In genomic region chr6:135237326-135237725, GRCm38 (mm10) we compare ENCODE assay signal across 12 mouse cellular contexts. TPM values are rescaled to one million over a fixed set of nuclear protein-coding genes. Genes with fewer than 3 reads are reported as not detected.
A peak's percentile ranks its signal among the peaks of the same experiment; 100 is the strongest.
DNase-seq lines count a peak whose midpoint lies in the region; ATAC-seq and TF ChIP-seq lines count a peak whose summit lies in the region.
"Had no signal": no experiment of that assay in that cellular context is flagged by ENCODE, and none has a peak within 500 bp of the region (broad histone marks: within the 10 kb centered on the region; RNA-seq: fewer than 3 reads in every experiment).

No protein-coding gene starts in this region.

- H3K79me2 ChIP-seq in heart, adult 2 months (replicated peaks; ENCODE audit: control insufficient read depth, insufficient read depth, low read length): no peaks in the 10 kb centered on the region

- H3K27ac ChIP-seq in heart, adult 2 months: no peak overlapping the region
- no peak overlapping the region for H3K27ac ChIP-seq in heart, embryonic 12.5 days (ENCODE audit: poor library complexity, severe bottlenecking)
- no peak overlapping the region for H3K27ac ChIP-seq in lung, embryonic 14.5 days (ENCODE audit: low read depth)
- H3K27ac ChIP-seq in midbrain, embryonic 16.5 days (ENCODE audit: low read length): no peak overlapping the region
- H3K27ac ChIP-seq: hindbrain, embryonic 15.5 days; neural tube, embryonic 15.5 days had no signal

- no peaks in the 10 kb centered on the region for H3K9me3 ChIP-seq in heart, embryonic 12.5 days (replicated peaks)
- H3K9me3 ChIP-seq in lung, embryonic 14.5 days (ENCODE audit: low read depth, low read length): no peaks in the 10 kb centered on the region
- H3K9me3 ChIP-seq in midbrain, embryonic 16.5 days (replicated peaks; ENCODE audit: control insufficient read depth, low read length, poor library complexity, severe bottlenecking): no peaks in the 10 kb centered on the region
- H3K9me3 ChIP-seq: hindbrain, embryonic 15.5 days; neural tube, embryonic 15.5 days had no signal

- 0 out of 2 replicates have a peak, but pooled peaks have one; percentile 41 for ATAC-seq in heart, embryonic 12.5 days (ENCODE audit: insufficient number of reproducible peaks, low FRiP score)
- ATAC-seq in lung, embryonic 14.5 days (ENCODE audit: insufficient read depth): no peak
- no peak for ATAC-seq in midbrain, embryonic 16.5 days
- ATAC-seq: forebrain, embryonic 14.5 days had no signal

- no peak overlapping the region for H3K9ac ChIP-seq in heart, adult 2 months (ENCODE audit: low read depth, low read length)
- no peak overlapping the region for H3K9ac ChIP-seq in heart, embryonic 12.5 days
- no peak overlapping the region for H3K9ac ChIP-seq in lung, embryonic 14.5 days
- H3K9ac ChIP-seq in midbrain, embryonic 16.5 days (ENCODE audit: low read depth, low read length): no peak overlapping the region
- H3K9ac ChIP-seq: hindbrain, embryonic 15.5 days; neural tube, embryonic 15.5 days had no signal

- TF ChIP-seq EP300 in heart, adult 2 months (IDR thresholded peaks at IDR 0.05; ENCODE audit: insufficient read depth, low read depth, low read length): no peak

- TF ChIP-seq POLR2A in heart, adult 2 months (IDR thresholded peaks at IDR 0.05; ENCODE audit: insufficient read depth, low read depth, low read length): no peak

- no peak overlapping the region for H3K4me3 ChIP-seq in heart, adult 2 months
- no peak overlapping the region for H3K4me3 ChIP-seq in heart, embryonic 12.5 days
- no peak overlapping the region for H3K4me3 ChIP-seq in lung, embryonic 14.5 days (ENCODE audit: low read depth, low read length)
- H3K4me3 ChIP-seq in midbrain, embryonic 16.5 days (ENCODE audit: low read depth, low read length): no peak overlapping the region
- H3K4me3 ChIP-seq: hindbrain, embryonic 15.5 days; neural tube, embryonic 15.5 days had no signal

- peak; percentile 48 for TF ChIP-seq CTCF in heart, adult 2 months (IDR thresholded peaks at IDR 0.05)
- TF ChIP-seq CTCF in lung, embryonic 14.5 days (IDR thresholded peaks at IDR 0.05; ENCODE audit: low read depth): peak; percentile 22

- 40% methylated on average over 14 of the region's 14 CpGs for WGBS in heart, adult 2 months
- WGBS in heart, embryonic 12.5 days: 42% methylated on average over 14 of the region's 14 CpGs
- 43% methylated on average over 14 of the region's 14 CpGs for WGBS in lung, embryonic 14.5 days
- WGBS in midbrain, embryonic 16.5 days: 76% methylated on average over 14 of the region's 14 CpGs

- peak; percentile 23 to 34 for DNase-seq in heart, adult 2 months
- DNase-seq in heart, adult 9 months (ENCODE audit: low spot score in 2 of 2): no peak
- DNase-seq in lung, embryonic 14.5 days: no peak
- DNase-seq in thymus, adult 18-20 months: peak; percentile 36 to 47
- DNase-seq in layer of hippocampus, postnatal 14 days (ENCODE audit: low spot score in 2 of 2): no peak
- no peak for DNase-seq in cerebellum, adult 9-11 months

- no peaks in the 10 kb centered on the region for H3K36me3 ChIP-seq in heart, adult 2 months (ENCODE audit: control insufficient read depth, insufficient read depth, low read length)
- H3K36me3 ChIP-seq in heart, embryonic 12.5 days: peaks cover 7% of the 10 kb centered on the region; the same call in 1 of the 2 replicates
- H3K36me3 ChIP-seq in lung, embryonic 14.5 days (ENCODE audit: insufficient read depth): 0 out of 2 replicates have a peak, but pooled peaks cover 22% of the 10 kb centered on the region
- peaks cover 12% of the 10 kb centered on the region; the same call in 1 of the 2 replicates for H3K36me3 ChIP-seq in midbrain, embryonic 16.5 days (ENCODE audit: control insufficient read depth, insufficient read depth, low read length)

- intact Hi-C loops in heart, adult 2 months (cut with DNase I): loop anchor here (2.0 kb wide), 1 partner anchor 89 kb away; no protein-coding TSS in a partner anchor

- H3K4me1 ChIP-seq in heart, adult 2 months (ENCODE audit: control insufficient read depth, insufficient read depth, low read length): peaks cover 2% of the 10 kb centered on the region; the same call in 1 of the 2 replicates
- H3K4me1 ChIP-seq in heart, embryonic 12.5 days (replicated peaks): peaks cover 32% of the 10 kb centered on the region
- no peaks in the 10 kb centered on the region for H3K4me1 ChIP-seq in lung, embryonic 14.5 days (ENCODE audit: insufficient read depth)
- H3K4me1 ChIP-seq in midbrain, embryonic 16.5 days (ENCODE audit: control insufficient read depth, insufficient read depth, low read length): no peaks in the 10 kb centered on the region
- H3K4me1 ChIP-seq: hindbrain, embryonic 15.5 days; neural tube, embryonic 15.5 days had no signal

- H3K27me3 ChIP-seq in heart, adult 2 months (ENCODE audit: control insufficient read depth, insufficient read depth, low read length): no peaks in the 10 kb centered on the region
- H3K27me3 ChIP-seq in heart, embryonic 12.5 days (replicated peaks): peaks cover 3% of the 10 kb centered on the region; the same call in 1 of the 2 replicates
- H3K27me3 ChIP-seq in lung, embryonic 14.5 days (ENCODE audit: insufficient read depth, low read length): no peaks in the 10 kb centered on the region
- no peaks in the 10 kb centered on the region for H3K27me3 ChIP-seq in midbrain, embryonic 16.5 days (ENCODE audit: control insufficient read depth, insufficient read depth, low read depth, low read length)
- H3K27me3 ChIP-seq: hindbrain, embryonic 15.5 days; neural tube, embryonic 15.5 days had no signal

- 0 out of 2 replicates have a peak overlapping the region, but pooled peaks have one; percentile 8 for H3K4me2 ChIP-seq in heart, embryonic 12.5 days
- no peak overlapping the region for H3K4me2 ChIP-seq in lung, embryonic 14.5 days
- H3K4me2 ChIP-seq in midbrain, embryonic 16.5 days (ENCODE audit: low read length): no peak overlapping the region
- H3K4me2 ChIP-seq: hindbrain, embryonic 15.5 days; neural tube, embryonic 15.5 days had no signal

RNA-seq across cellular contexts. Expression of gene Gsg1, which starts 16.8 kb away (rescaled TPM):
- total RNA-seq in heart, adult 2 months (2021): under 1 TPM; 0.34 to 0.68 TPM
- polyA plus RNA-seq in heart, adult 2 months (2012; rRNA removed): 2.7 and 3.0 TPM in 2 replicates
- polyA plus RNA-seq in heart, embryonic 12.5 days (2016; fragmentation: Nextera tagmentation; extraction: Ambion mirVana): 0.59 and 0.69 TPM in 2 replicates
- 6.0 and 7.7 TPM in 2 replicates for polyA plus RNA-seq in lung, embryonic 14.5 days (2014; fragmentation: Nextera tagmentation; extraction: Ambion mirVana)
- polyA plus RNA-seq in midbrain, embryonic 16.5 days (2015; fragmentation: Nextera tagmentation; extraction: Ambion mirVana): 0.25 TPM in 2 replicates
- total RNA-seq in layer of hippocampus, postnatal 14 days (2021): under 1 TPM in 1 of 2 experiments, not detected in 1; 0.48 TPM
- total RNA-seq: layer of hippocampus, postnatal 25 days had no signal
- polyA plus RNA-seq: hindbrain, embryonic 15.5 days had no signal

RNA-seq across cellular contexts. Expression of gene Hebp1, which starts 39.5 kb away (rescaled TPM):
- total RNA-seq in heart, adult 2 months (2021): 10 to 100 TPM; 46.6 to 57.8 TPM
- 11.3 and 14.1 TPM in 2 replicates for polyA plus RNA-seq in heart, adult 2 months (2012; rRNA removed)
- 14.8 and 16.0 TPM in 2 replicates for polyA plus RNA-seq in heart, embryonic 12.5 days (2016; fragmentation: Nextera tagmentation; extraction: Ambion mirVana)
- 2.5 and 2.7 TPM in 2 replicates for polyA plus RNA-seq in lung, embryonic 14.5 days (2014; fragmentation: Nextera tagmentation; extraction: Ambion mirVana)
- 4.6 and 5.5 TPM in 2 replicates for polyA plus RNA-seq in midbrain, embryonic 16.5 days (2015; fragmentation: Nextera tagmentation; extraction: Ambion mirVana)
- total RNA-seq in layer of hippocampus, postnatal 14 days (2021): 10 to 100 TPM; 54.1 to 62.0 TPM

RNA-seq across cellular contexts. Expression of gene Fam234b, which starts 39.5 kb away (rescaled TPM):
- 1 to 10 TPM; 6.4 to 9.5 TPM for total RNA-seq in heart, adult 2 months (2021)
- 5.8 TPM in 2 replicates for polyA plus RNA-seq in heart, adult 2 months (2012; rRNA removed)
- 9.0 and 10.7 TPM in 2 replicates for polyA plus RNA-seq in heart, embryonic 12.5 days (2016; fragmentation: Nextera tagmentation; extraction: Ambion mirVana)
- polyA plus RNA-seq in lung, embryonic 14.5 days (2014; fragmentation: Nextera tagmentation; extraction: Ambion mirVana): 22.4 and 25.2 TPM in 2 replicates
- 123 and 139 TPM in 2 replicates for polyA plus RNA-seq in midbrain, embryonic 16.5 days (2015; fragmentation: Nextera tagmentation; extraction: Ambion mirVana)
- 100 to 1,000 TPM; 122 to 133 TPM for total RNA-seq in layer of hippocampus, postnatal 14 days (2021)

Comparison
In these comparisons a context has a peak if more than half of its experiments do, and no peak if none do; other contexts are left out.
1. DNase-seq: peak in heart, adult 2 months (2 of 2) and thymus, adult 18-20 months (2 of 2); none in heart, adult 9 months (0 of 2), lung, embryonic 14.5 days (single experiment), layer of hippocampus, postnatal 14 days (0 of 2) and cerebellum, adult 9-11 months (single experiment).